Mouse (Mus musculus): ENCODE data around the gene Gja10. TPM values are rescaled to one million over a fixed set of nuclear protein-coding genes. Genes with fewer than 3 reads are reported as not detected.
A peak's percentile ranks its signal among the peaks of the same experiment; 100 is the strongest.

The Gja10 gene
- polyA plus RNA-seq, 1 experiment from 2014 or later, result not detected

GRCm38 (mm10) chr4:32564918-32565317, 37.6 kb downstream of the Gja10 start:
- ATAC-seq (ENCODE audit: low read depth), result no peak
- whole genome bisulfite sequencing, result 76% methylated on average over 8 of the region's 8 CpGs
- no peaks in the 10 kb centered on the region for H3K9me3 ChIP-seq (ENCODE audit: control insufficient read depth, low read length)
- no peak overlapping the region for H3K4me3 ChIP-seq (ENCODE audit: low read length)
- no peak overlapping the region for H3K27ac ChIP-seq (ENCODE audit: low read length)
- H3K36me3 ChIP-seq (ENCODE audit: control insufficient read depth, insufficient read depth, low read length), result peaks cover 7% of the 10 kb centered on the region; the same call in 1 of the 2 replicates
- H3K9ac ChIP-seq (ENCODE audit: low read length), result no peak overlapping the region
- H3K4me1 ChIP-seq (replicated peaks; ENCODE audit: control insufficient read depth, insufficient read depth, low read length), result peaks cover 8% of the 10 kb centered on the region; the same call in 1 of the 2 replicates
- H3K27me3 ChIP-seq (ENCODE audit: control insufficient read depth, insufficient read depth, low read depth, low read length), result no peaks in the 10 kb centered on the region
- no peak overlapping the region for H3K4me2 ChIP-seq (ENCODE audit: low read depth, low read length)

- Histone ChIP-seq H3K36me3 (ENCODE audit: control insufficient read depth, insufficient read depth, low read length) (peaks cover 7% of the 10 kb centered on the region; the same call in 1 of the 2 replicates), H3K9me3 (ENCODE audit: control insufficient read depth, low read length) (no peaks in the 10 kb centered on the region), H3K4me1 (replicated peaks; ENCODE audit: control insufficient read depth, insufficient read depth, low read length) (peaks cover 8% of the 10 kb centered on the region; the same call in 1 of the 2 replicates), H3K27ac (ENCODE audit: low read length) (no peak overlapping the region), H3K4me2 (ENCODE audit: low read depth, low read length) (no peak overlapping the region), H3K4me3 (ENCODE audit: low read length) (no peak overlapping the region), H3K27me3 (ENCODE audit: control insufficient read depth, insufficient read depth, low read depth, low read length) (no peaks in the 10 kb centered on the region), H3K9ac (ENCODE audit: low read length) (no peak overlapping the region)
- WGBS, result 79% methylated on average over 7 of the region's 7 CpGs
- no peak for ATAC-seq (ENCODE audit: low read depth)
These were observed 38.1 kb downstream of the Gja10 start for GRCm38 (mm10) chr4:32564416-32564815.

GRCm38 (mm10) chr4:32562319-32563115, 40.0 kb downstream of the Gja10 start:
- Histone ChIP-seq H3K36me3 (ENCODE audit: control insufficient read depth, insufficient read depth, low read length) (peaks cover 7% of the 10 kb centered on the region; the same call in 1 of the 2 replicates), H3K27ac (ENCODE audit: low read length) (no peak overlapping the region), H3K9me3 (ENCODE audit: control insufficient read depth, low read length) (no peaks in the 10 kb centered on the region), H3K4me1 (replicated peaks; ENCODE audit: control insufficient read depth, insufficient read depth, low read length) (peaks cover 8% of the 10 kb centered on the region; the same call in 1 of the 2 replicates), H3K27me3 (ENCODE audit: control insufficient read depth, insufficient read depth, low read depth, low read length) (no peaks in the 10 kb centered on the region), H3K4me2 (ENCODE audit: low read depth, low read length) (no peak overlapping the region), H3K4me3 (ENCODE audit: low read length) (no peak overlapping the region), H3K9ac (ENCODE audit: low read length) (no peak overlapping the region)
- WGBS, result 94% methylated on average over 35 of the region's 35 CpGs
- ATAC-seq (ENCODE audit: low read depth), result no peak

- peaks cover 7% of the 10 kb centered on the region; the same call in 1 of the 2 replicates for H3K36me3 ChIP-seq (ENCODE audit: control insufficient read depth, insufficient read depth, low read length)
- H3K9ac ChIP-seq (ENCODE audit: low read length), result no peak overlapping the region
- H3K9me3 ChIP-seq (ENCODE audit: control insufficient read depth, low read length), result no peaks in the 10 kb centered on the region
- no peak overlapping the region for H3K4me3 ChIP-seq (ENCODE audit: low read length)
- no peaks in the 10 kb centered on the region for H3K27me3 ChIP-seq (ENCODE audit: control insufficient read depth, insufficient read depth, low read depth, low read length)
- H3K4me2 ChIP-seq (ENCODE audit: low read depth, low read length), result no peak overlapping the region
- peak; percentile 64; the same call in 1 of the 2 replicates for ATAC-seq (ENCODE audit: low read depth)
- peak overlapping the region; percentile 17; the same call in 1 of the 2 replicates for H3K27ac ChIP-seq (ENCODE audit: low read length)
- peaks cover 8% of the 10 kb centered on the region; the same call in 1 of the 2 replicates for H3K4me1 ChIP-seq (replicated peaks; ENCODE audit: control insufficient read depth, insufficient read depth, low read length)
- 43% methylated on average over 12 of the region's 12 CpGs for whole genome bisulfite sequencing
These were observed 40.9 kb downstream of the Gja10 start for GRCm38 (mm10) chr4:32561555-32562095.

GRCm38 (mm10) chr4:32560724-32561554, 41.6 kb downstream of the Gja10 start:
- no peaks in the 10 kb centered on the region for H3K27me3 ChIP-seq (ENCODE audit: control insufficient read depth, insufficient read depth, low read depth, low read length)
- no peaks in the 10 kb centered on the region for H3K9me3 ChIP-seq (ENCODE audit: control insufficient read depth, low read length)
- H3K36me3 ChIP-seq (ENCODE audit: control insufficient read depth, insufficient read depth, low read length), result peaks cover 4% of the 10 kb centered on the region; the same call in 1 of the 2 replicates
- no peak overlapping the region for H3K9ac ChIP-seq (ENCODE audit: low read length)
- no peak for ATAC-seq (ENCODE audit: low read depth)
- peak overlapping the region; percentile 17; the same call in 1 of the 2 replicates for H3K27ac ChIP-seq (ENCODE audit: low read length)
- WGBS, result 47% methylated on average over 8 of the region's 8 CpGs
- H3K4me2 ChIP-seq (ENCODE audit: low read depth, low read length), result no peak overlapping the region
- H3K4me3 ChIP-seq (ENCODE audit: low read length), result no peak overlapping the region
- peaks cover 8% of the 10 kb centered on the region; the same call in 1 of the 2 replicates for H3K4me1 ChIP-seq (replicated peaks; ENCODE audit: control insufficient read depth, insufficient read depth, low read length)

GRCm38 (mm10) chr4:32560246-32560645, 42.3 kb downstream of the Gja10 start:
- H3K4me1 ChIP-seq (replicated peaks; ENCODE audit: control insufficient read depth, insufficient read depth, low read length), result peaks cover 8% of the 10 kb centered on the region; the same call in 1 of the 2 replicates
- H3K9me3 ChIP-seq (ENCODE audit: control insufficient read depth, low read length), result no peaks in the 10 kb centered on the region
- ATAC-seq (ENCODE audit: low read depth), result 0 out of 2 replicates have a peak, but pooled peaks have one; percentile 32
- peaks cover 4% of the 10 kb centered on the region; the same call in 1 of the 2 replicates for H3K36me3 ChIP-seq (ENCODE audit: control insufficient read depth, insufficient read depth, low read length)
- H3K9ac ChIP-seq (ENCODE audit: low read length), result no peak overlapping the region
- WGBS, result 29% methylated on average over 6 of the region's 6 CpGs
- no peaks in the 10 kb centered on the region for H3K27me3 ChIP-seq (ENCODE audit: control insufficient read depth, insufficient read depth, low read depth, low read length)
- no peak overlapping the region for H3K4me3 ChIP-seq (ENCODE audit: low read length)
- no peak overlapping the region for H3K4me2 ChIP-seq (ENCODE audit: low read depth, low read length)
- no peak overlapping the region for H3K27ac ChIP-seq (ENCODE audit: low read length)

GRCm38 (mm10) chr4:32555506-32555905, 47.1 kb downstream of the Gja10 start:
- no peak for ATAC-seq (ENCODE audit: low read depth)
- H3K4me3 ChIP-seq (ENCODE audit: low read length), result no peak overlapping the region
- no peak overlapping the region for H3K27ac ChIP-seq (ENCODE audit: low read length)
- no peak overlapping the region for H3K9ac ChIP-seq (ENCODE audit: low read length)
- H3K4me2 ChIP-seq (ENCODE audit: low read depth, low read length), result no peak overlapping the region
- H3K9me3 ChIP-seq (ENCODE audit: control insufficient read depth, low read length), result no peaks in the 10 kb centered on the region
- 84% methylated on average over 7 of the region's 7 CpGs for WGBS
- 0 out of 2 replicates have a peak, but pooled peaks cover 3% of the 10 kb centered on the region for H3K4me1 ChIP-seq (replicated peaks; ENCODE audit: control insufficient read depth, insufficient read depth, low read length)
- H3K36me3 ChIP-seq (ENCODE audit: control insufficient read depth, insufficient read depth, low read length), result no peaks in the 10 kb centered on the region
- no peaks in the 10 kb centered on the region for H3K27me3 ChIP-seq (ENCODE audit: control insufficient read depth, insufficient read depth, low read depth, low read length)

- H3K4me3 ChIP-seq (ENCODE audit: low read length), result no peak overlapping the region
- WGBS, result 52% methylated on average over 4 of the region's 4 CpGs
These were observed 51.2 kb downstream of the Gja10 start for GRCm38 (mm10) chr4:32551337-32551736.

More at GRCm38 (mm10) chr4:32551337-32551736, 51.2 kb downstream of the Gja10 start:
- no peak overlapping the region for H3K27ac ChIP-seq (ENCODE audit: low read length)
- no peaks in the 10 kb centered on the region for H3K36me3 ChIP-seq (ENCODE audit: control insufficient read depth, insufficient read depth, low read length)
- ATAC-seq (ENCODE audit: low read depth), result no peak
- H3K9ac ChIP-seq (ENCODE audit: low read length), result no peak overlapping the region
- no peaks in the 10 kb centered on the region for H3K27me3 ChIP-seq (ENCODE audit: control insufficient read depth, insufficient read depth, low read depth, low read length)
- no peaks in the 10 kb centered on the region for H3K4me1 ChIP-seq (replicated peaks; ENCODE audit: control insufficient read depth, insufficient read depth, low read length)
- no peak overlapping the region for H3K4me2 ChIP-seq (ENCODE audit: low read depth, low read length)
- no peaks in the 10 kb centered on the region for H3K9me3 ChIP-seq (ENCODE audit: control insufficient read depth, low read length)
